Mouse (Mus musculus) hindbrain, embryonic 11.5 days (tissue): ENCODE measurements around the gene Ckap5. TPM values are rescaled to one million over a fixed set of nuclear protein-coding genes. Genes with fewer than 3 reads are reported as not detected.

Experiments used
- ATAC-seq: fragments of 200-750 bp; cut with Nextera tagmentation; 2 replicates; pipeline ENCODE4 v1.8.0; 2017; ENCODE audit warnings: mild to moderate bottlenecking, moderate TSS enrichment, moderate library complexity; ENCODE audit not compliant: low FRiP score
- DNase-seq: peaks from one replicate; pipeline ENCODE4 v3.0.0-alpha.2; 2015; ENCODE audit warnings: low spot score
- H3K27ac ChIP-seq: fragments of 300-500 bp; sonication (generic); 2 replicates; pipeline ENCODE4 v1.5.1; 2014; ENCODE audit warnings: mild to moderate bottlenecking, low read depth, low read length
- H3K27me3 ChIP-seq: fragments of 300-500 bp; sonication (generic); 2 replicates; pipeline ENCODE4 v1.6.1; 2014; ENCODE audit warnings: mild to moderate bottlenecking, low read length, moderate library complexity, mixed read lengths; ENCODE audit not compliant: control insufficient read depth, insufficient read depth
- H3K36me3 ChIP-seq: fragments of 300-500 bp; sonication (generic); 2 replicates; pipeline ENCODE4 v1.6.1; 2014; ENCODE audit warnings: mild to moderate bottlenecking, low read length, moderate library complexity, mixed read lengths; ENCODE audit not compliant: control insufficient read depth, insufficient read depth
- H3K4me1 ChIP-seq: fragments of 300-500 bp; sonication (generic); replicated peaks from 2 replicates; pipeline ENCODE4 v1.6.1; 2014; ENCODE audit warnings: low read length, mixed read lengths; ENCODE audit not compliant: control insufficient read depth, insufficient read depth
- H3K4me2 ChIP-seq: fragments of 300-500 bp; sonication (generic); replicated peaks from 2 replicates; pipeline ENCODE4 v1.6.1; 2014; ENCODE audit warnings: mild to moderate bottlenecking, low read depth, low read length
- H3K4me3 ChIP-seq: fragments of 300-500 bp; sonication (generic); 2 replicates; pipeline ENCODE4 v1.5.1; 2014; ENCODE audit warnings: low read depth, low read length
- H3K9ac ChIP-seq: fragments of 300-500 bp; sonication (generic); 2 replicates; pipeline ENCODE4 v1.6.1; 2014; ENCODE audit warnings: low read depth, low read length
- H3K9me3 ChIP-seq: fragments of 300-500 bp; sonication (generic); 2 replicates; pipeline ENCODE4 v1.6.1; 2016; ENCODE audit warnings: low read length; ENCODE audit not compliant: control insufficient read depth
- WGBS: fragments of 180-500 bp; shearing (Covaris S2); extraction: QIAGEN DNeasy Blood & Tissue Kit; methylation state at CpG from one replicate; pipeline ENCODE4 v1.1.7; 2014; 5-methylcytosine and 5-hydroxymethylcytosine counted together
- polyA plus RNA-seq: library from polyadenylated mRNA; unstranded; fragments of >200 nt; fragmentation: Nextera tagmentation; extraction: Ambion mirVana; gene quantifications from 2 replicates; pipeline ENCODE4 v1.2.1, GENCODE M21; 2014

Gene Ckap5
- polyA plus RNA-seq, 1 experiment from 2014 or later, result 171 TPM

GRCm38 (mm10) chr2:91652863-91653262 lies 126.3 kb downstream of the Ckap5 start:
- Histone ChIP-seq H3K27me3 (no peaks in the 10 kb centered on the region), H3K9me3 (no peaks in the 10 kb centered on the region), H3K4me3 (no peak overlapping the region), H3K4me2 (no peak overlapping the region), H3K9ac (no peak overlapping the region), H3K4me1 (0 out of 2 replicates have a peak, but pooled peaks cover 2% of the 10 kb centered on the region), H3K27ac (no peak overlapping the region), H3K36me3 (peaks cover 4% of the 10 kb centered on the region; the same call in 1 of the 2 replicates)
- ATAC-seq (no peak), DNase-seq (no peak)
- 57% methylated on average over 6 of the region's 6 CpGs for WGBS

GRCm38 (mm10) chr2:91655388-91655787 lies 128.8 kb downstream of the Ckap5 start:
- ATAC-seq (no peak), DNase-seq (no peak)
- Histone ChIP-seq H3K4me3 (no peak overlapping the region), H3K4me1 (0 out of 2 replicates have a peak, but pooled peaks cover 2% of the 10 kb centered on the region), H3K36me3 (peaks cover 4% of the 10 kb centered on the region; the same call in 1 of the 2 replicates), H3K27me3 (no peaks in the 10 kb centered on the region), H3K9ac (no peak overlapping the region), H3K4me2 (no peak overlapping the region), H3K27ac (no peak overlapping the region), H3K9me3 (no peaks in the 10 kb centered on the region)
- WGBS, result 96% methylated on average over 5 of the region's 5 CpGs

- no peak overlapping the region for H3K9ac ChIP-seq
- no peak overlapping the region for H3K4me2 ChIP-seq
- no peak for ATAC-seq
- WGBS, result 79% methylated on average over 6 of the region's 6 CpGs
- no peaks in the 10 kb centered on the region for H3K27me3 ChIP-seq
- H3K27ac ChIP-seq, result no peak overlapping the region
- no peaks in the 10 kb centered on the region for H3K9me3 ChIP-seq
- 0 out of 2 replicates have a peak, but pooled peaks cover 2% of the 10 kb centered on the region for H3K4me1 ChIP-seq
- no peak for DNase-seq
- H3K4me3 ChIP-seq, result no peak overlapping the region
- peaks cover 4% of the 10 kb centered on the region; the same call in 1 of the 2 replicates for H3K36me3 ChIP-seq
These were observed 129.3 kb downstream of the Ckap5 start for GRCm38 (mm10) chr2:91655827-91656226.

- 76% methylated on average over 8 of the region's 8 CpGs for WGBS
- H3K27me3 ChIP-seq, result no peaks in the 10 kb centered on the region
- no peak overlapping the region for H3K4me3 ChIP-seq
- no peak for ATAC-seq
- no peak for DNase-seq
- H3K9me3 ChIP-seq, result no peaks in the 10 kb centered on the region
- no peak overlapping the region for H3K9ac ChIP-seq
- H3K4me1 ChIP-seq, result no peaks in the 10 kb centered on the region
- H3K4me2 ChIP-seq, result no peak overlapping the region
- H3K36me3 ChIP-seq, result peaks cover 4% of the 10 kb centered on the region; the same call in 1 of the 2 replicates
- no peak overlapping the region for H3K27ac ChIP-seq
These were observed 130.2 kb downstream of the Ckap5 start for GRCm38 (mm10) chr2:91656774-91657173.

DNA sequence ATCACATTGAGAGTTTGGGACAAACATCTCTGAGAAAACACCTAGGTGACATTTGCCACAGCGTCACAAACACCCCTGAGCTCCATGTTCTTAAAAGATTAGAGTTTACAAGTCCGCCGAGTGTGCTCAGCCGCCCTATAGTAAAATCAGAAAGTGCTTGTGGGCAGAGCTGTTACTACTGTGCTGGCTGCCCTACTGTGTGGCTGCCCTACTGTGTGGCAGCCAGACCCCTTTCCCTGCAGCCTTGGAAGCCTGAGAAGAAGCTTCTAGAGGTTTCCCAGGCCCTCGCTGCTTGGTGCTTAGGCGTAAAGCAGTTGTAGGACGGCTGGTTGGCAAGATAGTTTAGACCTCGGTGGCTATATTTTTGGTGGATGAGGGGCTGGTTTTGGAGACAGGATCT lies 133.1 kb downstream of the Ckap5 start:
- peaks cover 6% of the 10 kb centered on the region; the same call in 1 of the 2 replicates for H3K36me3 ChIP-seq
- no peak for ATAC-seq

DNA sequence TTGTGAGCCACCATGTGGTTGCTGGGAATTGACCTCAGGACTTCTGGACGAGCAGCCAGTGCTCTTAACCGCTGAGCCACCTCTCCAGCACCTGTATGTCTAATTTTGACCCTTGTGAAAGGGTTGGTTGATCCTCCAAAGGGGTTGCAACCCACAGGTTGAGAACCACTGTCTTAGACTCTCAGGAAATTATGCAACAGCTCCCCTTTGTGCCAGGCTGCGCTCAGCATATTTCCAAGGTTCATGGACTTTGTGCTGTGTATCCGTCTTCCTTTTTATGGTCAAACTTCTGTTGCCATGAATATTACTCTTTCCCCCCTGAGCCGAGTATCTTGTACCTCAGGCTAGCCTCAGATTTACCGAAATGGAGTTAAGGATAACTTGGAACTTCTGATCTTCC lies 134.4 kb downstream of the Ckap5 start:
- H3K36me3 ChIP-seq, result peaks cover 6% of the 10 kb centered on the region; the same call in 1 of the 2 replicates
- H3K9me3 ChIP-seq, result no peaks in the 10 kb centered on the region
- H3K4me3 ChIP-seq, result no peak overlapping the region
- ATAC-seq, result no peak
- no peak for DNase-seq
- H3K9ac ChIP-seq, result no peak overlapping the region
- H3K4me1 ChIP-seq, result no peaks in the 10 kb centered on the region
- no peaks in the 10 kb centered on the region for H3K27me3 ChIP-seq
- H3K4me2 ChIP-seq, result no peak overlapping the region
- WGBS, result 94% methylated on average over 6 of the region's 6 CpGs
- no peak overlapping the region for H3K27ac ChIP-seq

More for the DNA sequence above, 133.1 kb downstream of the Ckap5 start:
- Histone ChIP-seq H3K4me3 (no peak overlapping the region), H3K9me3 (no peaks in the 10 kb centered on the region), H3K9ac (no peak overlapping the region), H3K27ac (no peak overlapping the region), H3K27me3 (no peaks in the 10 kb centered on the region), H3K4me2 (no peak overlapping the region), H3K4me1 (no peaks in the 10 kb centered on the region)
- WGBS, result 95% methylated on average over 8 of the region's 8 CpGs
- DNase-seq, result no peak

GRCm38 (mm10) chr2:91664780-91665179 lies 138.2 kb downstream of the Ckap5 start:
- H3K27me3 ChIP-seq, result no peaks in the 10 kb centered on the region
- H3K27ac ChIP-seq, result no peak overlapping the region
- no peak for DNase-seq
- H3K36me3 ChIP-seq, result 0 out of 2 replicates have a peak, but pooled peaks cover 2% of the 10 kb centered on the region
- H3K9me3 ChIP-seq, result no peaks in the 10 kb centered on the region
- H3K4me1 ChIP-seq, result no peaks in the 10 kb centered on the region
- H3K4me2 ChIP-seq, result no peak overlapping the region
- ATAC-seq, result no peak
- H3K9ac ChIP-seq, result no peak overlapping the region
- H3K4me3 ChIP-seq, result no peak overlapping the region

DNA sequence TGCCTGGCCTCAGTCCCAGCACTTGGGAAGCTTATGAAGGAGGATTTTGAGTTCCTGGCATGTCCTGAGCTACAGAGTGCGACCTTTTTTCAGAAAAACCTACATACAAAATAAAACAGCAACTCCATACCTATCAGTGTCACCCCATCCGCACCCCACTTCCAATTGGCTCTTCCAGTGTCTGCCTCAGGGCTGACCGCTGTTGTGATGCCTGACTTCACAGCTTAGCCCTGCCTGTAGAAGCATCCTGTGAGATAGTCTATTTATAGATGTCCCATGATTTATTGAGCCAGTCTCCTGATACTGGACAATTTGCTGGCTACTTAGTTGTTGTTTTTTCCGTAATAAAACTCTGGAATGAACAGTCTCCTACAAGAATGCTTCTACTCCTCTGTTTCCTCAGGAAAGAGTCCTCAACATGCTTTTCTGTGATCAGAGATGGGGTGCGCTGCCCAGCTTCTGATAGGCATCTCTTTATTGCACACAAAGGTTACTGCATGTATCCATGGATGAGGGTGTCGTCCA lies 139.9 kb downstream of the Ckap5 start:
- ATAC-seq, result no peak
- no peak overlapping the region for H3K4me3 ChIP-seq
- H3K4me2 ChIP-seq, result no peak overlapping the region
- H3K4me1 ChIP-seq, result no peaks in the 10 kb centered on the region
- WGBS, result 94% methylated on average over 6 of the region's 6 CpGs
- H3K9me3 ChIP-seq, result no peaks in the 10 kb centered on the region
- H3K9ac ChIP-seq, result no peak overlapping the region
- H3K36me3 ChIP-seq, result 0 out of 2 replicates have a peak, but pooled peaks cover 4% of the 10 kb centered on the region
- H3K27me3 ChIP-seq, result no peaks in the 10 kb centered on the region
- no peak overlapping the region for H3K27ac ChIP-seq
- no peak for DNase-seq

DNA sequence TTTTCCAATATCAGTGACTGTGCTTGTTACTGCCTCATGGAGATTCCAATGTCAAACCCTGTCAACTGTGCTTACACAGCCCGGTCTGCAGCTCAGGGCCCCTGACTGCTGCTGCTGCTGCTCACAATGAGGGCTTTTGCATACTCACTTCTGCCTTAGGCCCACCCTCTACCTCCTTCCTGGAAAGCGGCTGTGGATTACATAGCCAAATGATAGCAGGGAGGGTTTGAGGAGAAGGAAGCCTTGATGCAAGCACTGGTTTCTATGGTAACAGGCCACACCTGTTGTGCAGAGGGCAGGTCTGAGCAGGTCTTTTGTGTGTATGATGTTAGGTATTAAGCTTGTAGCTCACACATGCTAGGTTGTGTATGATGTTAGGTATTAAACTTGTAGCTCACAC lies 141.2 kb downstream of the Ckap5 start:
- H3K27me3 ChIP-seq, result no peaks in the 10 kb centered on the region
- DNase-seq, result no peak
- no peak overlapping the region for H3K4me2 ChIP-seq
- H3K27ac ChIP-seq, result no peak overlapping the region
- H3K9me3 ChIP-seq, result no peaks in the 10 kb centered on the region
- no peak overlapping the region for H3K4me3 ChIP-seq
- H3K36me3 ChIP-seq, result 0 out of 2 replicates have a peak, but pooled peaks cover 4% of the 10 kb centered on the region
- WGBS, result 82% methylated on average over 2 of the region's 2 CpGs
- no peaks in the 10 kb centered on the region for H3K4me1 ChIP-seq
- no peak for ATAC-seq
- no peak overlapping the region for H3K9ac ChIP-seq
